Mouse (Mus musculus) cerebellum, adult 18-20 months (tissue): ENCODE results near the gene Gm49661.

Source experiments
- DNase-seq, 2 experiments: peaks; one replicate each; pipeline ENCODE4 v3.0.0; 2021

Gm49661 gene

GRCm38 (mm10) chr8:84982499-84983011 lies 13.3 kb upstream of the Gm49661 start:
- DNase-seq, result no peak

- DNase-seq, result no peak
Observed at GRCm38 (mm10) chr8:84981644-84982498, 12.6 kb upstream of the Gm49661 start.

- DNase-seq, result peak; percentile 43 to 63
Observed at GRCm38 (mm10) chr8:84980622-84981358, 11.6 kb upstream of the Gm49661 start.

- DNase-seq, result peak; percentile 87 to 93
Observed at GRCm38 (mm10) chr8:84979599-84980421, 10.6 kb upstream of the Gm49661 start.

- DNase-seq, result peak; percentile 90 to 91
Observed at GRCm38 (mm10) chr8:84978248-84978940, 9.2 kb upstream of the Gm49661 start, which contains the start of gene Junb. Junb (minus strand) TSS chr8:84978718.

- DNase-seq, result peak; percentile 51 to 63
Observed at GRCm38 (mm10) chr8:84977435-84978247, 8.4 kb upstream of the Gm49661 start.

- no peak for DNase-seq
Observed at GRCm38 (mm10) chr8:84976763-84977434, 7.7 kb upstream of the Gm49661 start.

GRCm38 (mm10) chr8:84976031-84976762 lies 7.0 kb upstream of the Gm49661 start:
- DNase-seq, result peak; percentile 95 to 96

- DNase-seq, result peak; percentile 37 to 57
Observed at GRCm38 (mm10) chr8:84975434-84975833, 6.2 kb upstream of the Gm49661 start.

- DNase-seq, result no peak
Observed at GRCm38 (mm10) chr8:84974543-84975142, 5.4 kb upstream of the Gm49661 start.

GRCm38 (mm10) chr8:84973803-84974542 lies 4.7 kb upstream of the Gm49661 start:
- peak; percentile 63 to 68 for DNase-seq

GRCm38 (mm10) chr8:84973079-84973478 lies 3.8 kb upstream of the Gm49661 start:
- DNase-seq, result no peak

- DNase-seq, result no peak
Observed at GRCm38 (mm10) chr8:84970913-84971312, 1.7 kb upstream of the Gm49661 start.

- no peak for DNase-seq
Observed at GRCm38 (mm10) chr8:84970135-84970790, 1.0 kb upstream of the Gm49661 start.

- no peak for DNase-seq
Observed at GRCm38 (mm10) chr8:84968650-84969049, 583 bp downstream of the Gm49661 start.

GRCm38 (mm10) chr8:84967532-84968304 lies 1.5 kb downstream of the Gm49661 start:
- DNase-seq, result no peak

GRCm38 (mm10) chr8:84966603-84967002 lies 2.6 kb downstream of the Gm49661 start:
- no peak for DNase-seq
